Mouse (Mus musculus) CH12.LX (cell line): ENCODE measurements around the gene Sorbs2. TPM values are rescaled to one million over a fixed set of nuclear protein-coding genes. Genes with fewer than 3 reads are reported as not detected.

Experiments
- DNase-seq: peaks from one replicate; pipeline ENCODE4 v3.0.0-alpha.2; 2013; ENCODE audit errors: extremely low read depth
- H3K27ac ChIP-seq: 2 replicates; pipeline ENCODE4 v1.5.1; 2012; ENCODE audit warnings: low read depth, mild to moderate bottlenecking, control low read depth, moderate library complexity; ENCODE audit not compliant: insufficient read depth
- H3K27me3 ChIP-seq: replicated peaks from 2 replicates; pipeline ENCODE3; 2012; ENCODE audit warnings: inconsistent platforms
- H3K36me3 ChIP-seq, 2 experiments: replicated peaks in 1 of 2; 2 replicates each; pipeline versions ENCODE3 to v1.6.1; 2012; ENCODE audit warnings: inconsistent platforms in 1 of 2, low read length in 1 of 2, mild to moderate bottlenecking in 1 of 2, mixed read lengths in 1 of 2, moderate library complexity in 1 of 2; ENCODE audit not compliant: control insufficient read depth in 1 of 2, insufficient read depth in 1 of 2
- H3K4me1 ChIP-seq, 2 experiments: 2 replicates each; pipeline ENCODE4 v1.6.1; 2012; ENCODE audit warnings: inconsistent platforms in 1 of 2, moderate library complexity in 1 of 2; ENCODE audit not compliant: insufficient read depth in 2 of 2, control insufficient read depth in 1 of 2
- H3K4me2 ChIP-seq: 2 replicates; pipeline ENCODE4 v1.6.1; 2012; ENCODE audit warnings: low read depth, mild to moderate bottlenecking, control low read depth; ENCODE audit not compliant: poor library complexity, insufficient read depth, severe bottlenecking
- H3K4me3 ChIP-seq, 3 experiments: fragments of 150-350 bp in 1 of 3; sonication (generic) in 1 of 3; replicated peaks in 1 of 3; 2 replicates each; pipeline versions ENCODE3 to v1.5.1; 2011 to 2012; ENCODE audit warnings: low read depth in 2 of 3, low read length in 2 of 3, mild to moderate bottlenecking in 2 of 3, moderate library complexity in 2 of 3, control low read depth in 1 of 3, improper control_type of control experiment in 1 of 3, inconsistent platforms in 1 of 3, mixed read lengths in 1 of 3; ENCODE audit not compliant: poor library complexity in 1 of 3
- H3K79me2 ChIP-seq: replicated peaks from 2 replicates; pipeline ENCODE4 v1.6.1; 2012; ENCODE audit warnings: mild to moderate bottlenecking, moderate library complexity; ENCODE audit not compliant: control insufficient read depth, poor library complexity, insufficient read depth, severe bottlenecking; ENCODE audit errors: extremely low read depth
- H3K9ac ChIP-seq: 2 replicates; pipeline ENCODE4 v1.6.1; 2012; ENCODE audit warnings: low read depth, mild to moderate bottlenecking, control low read depth, moderate library complexity; ENCODE audit not compliant: insufficient read depth
- H3K9me3 ChIP-seq: replicated peaks from 2 replicates; pipeline ENCODE3; 2012; ENCODE audit warnings: low read length, inconsistent platforms, mixed read lengths
- CHD1 ChIP-seq: IDR thresholded peaks from 2 replicates; pipeline ENCODE4 v1.6.1; 2012; ENCODE audit warnings: low read depth, low read length, improper control_type of control experiment, inconsistent platforms
- CHD2 ChIP-seq: IDR thresholded peaks from 2 replicates; pipeline ENCODE4 v1.6.1; 2011; ENCODE audit warnings: low read length, improper control_type of control experiment
- EP300 ChIP-seq: IDR thresholded peaks from 2 replicates; pipeline ENCODE4 v1.6.1; 2011; ENCODE audit warnings: low read length, improper control_type of control experiment
- ETS1 ChIP-seq: conservative IDR thresholded peaks from 2 replicates; pipeline ENCODE4 v1.6.1; 2012; ENCODE audit warnings: low read depth, mild to moderate bottlenecking, inconsistent platforms, low read length, improper control_type of control experiment, moderate library complexity
- HCFC1 ChIP-seq: IDR thresholded peaks from 2 replicates; pipeline ENCODE4 v1.6.1; 2012; ENCODE audit warnings: low read depth, mild to moderate bottlenecking, inconsistent platforms, low read length, improper control_type of control experiment
- IRF4 ChIP-seq: IDR thresholded peaks from 2 replicates; pipeline ENCODE4 v1.6.1; 2014; ENCODE audit warnings: low read depth, mild to moderate bottlenecking, inconsistent platforms, low read length, improper control_type of control experiment
- JUN ChIP-seq: IDR thresholded peaks from 2 replicates; pipeline ENCODE4 v1.6.1; 2011; ENCODE audit warnings: low read depth, mild to moderate bottlenecking, low read length, improper control_type of control experiment, moderate library complexity; ENCODE audit not compliant: insufficient read depth
- MAFK ChIP-seq: IDR thresholded peaks from 2 replicates; pipeline ENCODE4 v1.6.1; 2011; ENCODE audit warnings: low read length, improper control_type of control experiment; ENCODE audit not compliant: insufficient replicate concordance
- POLR2A ChIP-seq: IDR thresholded peaks from 2 replicates; pipeline ENCODE4 v1.6.1; 2011; ENCODE audit warnings: low read depth, mild to moderate bottlenecking, improper control_type of control experiment, low read length
- RAD21 ChIP-seq: IDR thresholded peaks from 2 replicates; pipeline ENCODE4 v1.6.1; 2011; ENCODE audit warnings: low read depth, mild to moderate bottlenecking, low read length, improper control_type of control experiment, moderate library complexity
- RCOR1 ChIP-seq: conservative IDR thresholded peaks from 2 replicates; pipeline ENCODE4 v1.6.1; 2012; ENCODE audit warnings: low read depth, mild to moderate bottlenecking, inconsistent platforms, low read length, improper control_type of control experiment
- SIN3A ChIP-seq: IDR thresholded peaks from 2 replicates; pipeline ENCODE4 v1.6.1; 2012; ENCODE audit warnings: low read length, improper control_type of control experiment, inconsistent platforms
- TCF12 ChIP-seq: IDR thresholded peaks from 2 replicates; pipeline ENCODE4 v1.6.1; 2014; ENCODE audit warnings: low read depth, mild to moderate bottlenecking, inconsistent platforms, low read length, improper control_type of control experiment
- USF2 ChIP-seq: conservative IDR thresholded peaks from 2 replicates; pipeline ENCODE4 v1.6.1; 2011; ENCODE audit warnings: low read depth, low read length, improper control_type of control experiment
- ZC3H11A ChIP-seq: IDR thresholded peaks from 2 replicates; pipeline ENCODE4 v1.6.1; 2012; ENCODE audit warnings: low read depth, mild to moderate bottlenecking, inconsistent platforms, low read length, improper control_type of control experiment
- ZKSCAN1 ChIP-seq: IDR thresholded peaks from 2 replicates; pipeline ENCODE4 v1.6.1; 2012; ENCODE audit warnings: low read depth, inconsistent platforms, low read length, improper control_type of control experiment, borderline replicate concordance
- ZNF384 ChIP-seq: IDR thresholded peaks from 2 replicates; pipeline ENCODE4 v1.6.1; 2012; ENCODE audit warnings: low read depth, low read length, improper control_type of control experiment, inconsistent platforms
- dilution Hi-C: fragments of 300-500 bp; cut with MboI; formaldehyde crosslinking; loops from 2 replicates; pipeline ENCODE4 v1.14.3; 2020; ENCODE audit warnings: low sequenced_read_pairs; ENCODE audit not compliant: extremely low pct_unique_long_range_greater_than_20kb, extremely low pct_ligation_motif_present
- in situ Hi-C: fragments of 300-500 bp; cut with MboI; formaldehyde crosslinking; loops from 3 replicates; pipeline ENCODE4 v1.14.3; 2019; ENCODE audit warnings: low sequenced_read_pairs, low pct_ligation_motif_present, low pct_unique_long_range_greater_than_20kb, mixed read lengths
- polyA plus RNA-seq: library from polyadenylated mRNA; unstranded; fragments of >175 nt; gene quantifications from 2 replicates; pipeline ENCODE4 v1.2.1, GENCODE M21; 2012; ENCODE audit warnings: low read depth; ENCODE audit not compliant: insufficient read length
- total RNA-seq, 2 experiments: library from RNA; depleted of rRNA; stranded (reverse); fragments of 300-350 nt in 1 of 2; fragments of >200 nt in 1 of 2; gene quantifications; 2 replicates each; pipeline ENCODE4 v1.2.3; 2012 to 2014

The Sorbs2 gene
- total and polyA plus RNA-seq, 3 experiments, result not detected

DNA sequence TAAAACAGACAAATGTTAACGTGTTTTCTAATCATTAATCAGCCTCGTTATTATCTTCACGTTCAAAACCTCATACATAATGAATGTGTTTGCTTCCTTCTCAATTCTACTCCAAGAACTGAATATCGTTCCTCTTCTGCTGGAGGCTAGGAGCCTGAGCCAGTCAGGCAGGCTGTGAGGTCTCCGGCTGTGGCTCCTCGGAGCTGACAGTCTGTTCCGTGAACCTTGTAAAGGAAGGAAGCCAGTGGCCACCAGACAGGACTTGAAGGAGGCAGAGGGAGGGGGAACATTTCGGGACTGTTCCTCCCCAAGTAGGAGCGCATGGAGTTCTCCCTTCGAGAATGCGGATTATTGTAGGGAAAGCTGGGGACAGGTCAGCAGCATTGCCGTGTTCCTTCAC lies 153.0 kb downstream of the Sorbs2 start:
- dilution Hi-C loops, result no loop called here
- Histone ChIP-seq H3K79me2 (no peaks in the 10 kb centered on the region), H3K9me3 (no peaks in the 10 kb centered on the region), H3K27me3 (no peaks in the 10 kb centered on the region), H3K36me3 (no peaks in the 10 kb centered on the region), H3K4me1 (no peaks in the 10 kb centered on the region), H3K9ac (no peak overlapping the region), H3K27ac (no peak overlapping the region), H3K4me2 (no peak overlapping the region), H3K4me3 (no peak overlapping the region)
- in situ Hi-C loops, result no loop called here
- TF ChIP-seq CHD2 (no peak), MAFK (no peak), JUN (no peak)
- no peak for DNase-seq

DNA sequence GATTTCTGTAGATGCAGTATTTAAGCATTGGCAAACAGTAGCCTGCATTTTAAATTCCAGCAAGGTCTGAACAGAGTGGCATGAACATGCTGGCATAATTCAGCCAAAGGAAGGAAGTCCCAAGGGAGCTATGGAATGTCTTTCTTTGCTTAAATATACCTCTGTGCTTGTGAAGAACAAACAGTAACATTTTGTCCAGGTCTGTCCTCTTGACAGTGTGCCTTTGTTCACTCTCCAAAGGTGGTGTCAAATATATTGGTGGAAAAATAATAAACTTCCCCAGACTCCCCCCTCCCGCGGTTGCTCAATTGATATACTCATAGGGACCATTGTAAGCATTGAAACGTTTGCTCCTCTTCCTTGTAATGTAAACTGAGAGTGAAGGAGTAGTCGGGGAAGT lies 154.0 kb downstream of the Sorbs2 start:
- H3K27ac ChIP-seq, result no peak overlapping the region
- no peaks in the 10 kb centered on the region for H3K27me3 ChIP-seq
- no peak for TF ChIP-seq IRF4
- no peak for TF ChIP-seq EP300
- no peak for TF ChIP-seq RAD21
- no peak for TF ChIP-seq MAFK
- TF ChIP-seq ZC3H11A, result no peak
- no peak for TF ChIP-seq ZNF384
- no peak for TF ChIP-seq TCF12
- TF ChIP-seq RCOR1, result no peak
- TF ChIP-seq SIN3A, result no peak
- no peak for TF ChIP-seq ETS1
- TF ChIP-seq JUN, result no peak
- TF ChIP-seq HCFC1, result no peak
- no peak for TF ChIP-seq CHD1
- H3K4me3 ChIP-seq, result no peak overlapping the region
- no peaks in the 10 kb centered on the region for H3K36me3 ChIP-seq
- H3K9me3 ChIP-seq, result no peaks in the 10 kb centered on the region
- in situ Hi-C loops (no loop called here), dilution Hi-C loops (no loop called here)
- H3K4me2 ChIP-seq, result no peak overlapping the region
- H3K9ac ChIP-seq, result no peak overlapping the region
- no peaks in the 10 kb centered on the region for H3K79me2 ChIP-seq
- DNase-seq, result no peak
- H3K4me1 ChIP-seq, result no peaks in the 10 kb centered on the region

DNA sequence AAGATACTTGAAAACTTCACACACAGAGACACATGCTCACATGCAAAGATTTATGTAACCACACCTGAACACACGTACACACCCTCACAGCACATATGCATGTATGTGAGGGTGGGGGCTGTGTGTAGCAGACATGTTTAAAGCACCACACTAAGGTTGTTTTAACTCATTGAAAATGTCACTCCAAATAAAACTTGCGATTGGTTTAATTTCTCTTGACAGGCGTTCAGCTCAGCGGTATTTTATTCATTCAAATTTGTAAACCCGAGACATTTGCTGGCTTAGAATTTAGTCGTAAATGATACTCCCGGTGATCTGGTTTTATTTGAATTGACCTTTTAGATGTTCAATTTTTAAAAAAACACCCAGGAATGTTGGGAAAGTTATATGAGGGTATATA lies 158.6 kb downstream of the Sorbs2 start:
- H3K36me3 ChIP-seq, result no peaks in the 10 kb centered on the region
- no peaks in the 10 kb centered on the region for H3K9me3 ChIP-seq
- DNase-seq, result no peak
- H3K27ac ChIP-seq, result no peak overlapping the region
- in situ Hi-C loops (no loop called here), dilution Hi-C loops (no loop called here)
- no peaks in the 10 kb centered on the region for H3K79me2 ChIP-seq
- H3K9ac ChIP-seq, result no peak overlapping the region
- no peak overlapping the region for H3K4me3 ChIP-seq
- no peak overlapping the region for H3K4me2 ChIP-seq
- no peaks in the 10 kb centered on the region for H3K4me1 ChIP-seq
- H3K27me3 ChIP-seq, result no peaks in the 10 kb centered on the region
- TF ChIP-seq POLR2A (no peak), USF2 (no peak), ZKSCAN1 (no peak), ZC3H11A (no peak)
